Mouse (Mus musculus) lung, adult 2 months (tissue): ENCODE measurements around the gene Trp53i11. TPM values are rescaled to one million over a fixed set of nuclear protein-coding genes. Genes with fewer than 3 reads are reported as not detected.

Source experiments
- DNase-seq: peaks from one replicate; pipeline ENCODE4 v3.0.0; 2022
- H3K4me1 ChIP-seq: fragments of 200-500 bp; 2 replicates; pipeline ENCODE4 v1.6.1; 2011; ENCODE audit warnings: low read length; ENCODE audit not compliant: control insufficient read depth, insufficient read depth
- H3K4me3 ChIP-seq: fragments of 200-500 bp; replicated peaks from 2 replicates; pipeline ENCODE3; 2011; ENCODE audit warnings: low read depth, mild to moderate bottlenecking, control low read depth, low read length; ENCODE audit errors: extremely low read depth
- CTCF ChIP-seq: fragments of 200-500 bp; IDR thresholded peaks from 2 replicates; pipeline ENCODE4 v1.5.1; 2011; ENCODE audit warnings: mild to moderate bottlenecking, low read length, control low read depth; ENCODE audit not compliant: insufficient read depth
- POLR2A ChIP-seq: fragments of 200-500 bp; IDR thresholded peaks from 2 replicates; pipeline ENCODE4 v1.6.1; 2011; ENCODE audit warnings: low read depth, mild to moderate bottlenecking, control low read depth, low read length, borderline replicate concordance; ENCODE audit errors: extremely low read depth
- WGBS: fragments of 180-500 bp; shearing (Covaris S2); methylation state at CpG from one replicate; pipeline ENCODE4 v1.1.7; 2018; 5-methylcytosine and 5-hydroxymethylcytosine counted together
- polyA plus RNA-seq: library from polyadenylated mRNA; depleted of rRNA; stranded (reverse); fragments of >200 nt; gene quantifications from 2 replicates; pipeline ENCODE4 v1.2.3, GENCODE M21; 2012

Trp53i11 gene
- polyA plus RNA-seq, 1 experiment = 31.8 TPM

GRCm38 (mm10) chr2:93170156-93170844 is 17.0 kb upstream of the Trp53i11 start:
- no peak overlapping the region for H3K4me3 ChIP-seq
- H3K4me1 ChIP-seq = no peaks in the 10 kb centered on the region
- WGBS = 74% methylated on average over 19 of the region's 19 CpGs
- no peak for DNase-seq
- TF ChIP-seq POLR2A (no peak), CTCF (no peak)

DNA sequence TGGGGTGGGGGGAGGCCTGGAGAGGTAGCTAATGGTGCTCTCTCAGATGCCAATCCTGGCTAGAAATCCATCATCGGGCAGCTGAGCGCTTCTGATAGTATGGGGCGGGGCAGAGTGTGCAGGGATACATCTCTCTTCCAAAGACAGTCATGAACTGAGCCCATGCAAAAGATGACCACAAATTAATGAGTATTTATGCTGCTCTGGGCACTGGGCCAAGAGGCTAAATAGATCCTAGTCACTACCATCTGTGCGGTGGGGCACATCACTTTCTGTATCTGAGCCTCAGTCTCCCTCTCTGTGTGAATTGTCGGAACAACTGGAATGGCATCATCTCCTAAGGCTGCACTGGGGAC is 16.5 kb upstream of the Trp53i11 start:
- no peak overlapping the region for H3K4me3 ChIP-seq
- DNase-seq = no peak
- WGBS = 72% methylated on average over 5 of the region's 5 CpGs
- no peaks in the 10 kb centered on the region for H3K4me1 ChIP-seq
- TF ChIP-seq POLR2A = no peak
- no peak for TF ChIP-seq CTCF

- Histone ChIP-seq H3K4me3 (no peak overlapping the region), H3K4me1 (no peaks in the 10 kb centered on the region)
- 76% methylated on average over 6 of the region's 6 CpGs for WGBS
- no peak for TF ChIP-seq POLR2A
- TF ChIP-seq CTCF = no peak
- DNase-seq = no peak
Measured at GRCm38 (mm10) chr2:93171929-93172328, 15.4 kb upstream of the Trp53i11 start.

GRCm38 (mm10) chr2:93172460-93172859 is 14.9 kb upstream of the Trp53i11 start:
- no peak overlapping the region for H3K4me3 ChIP-seq
- H3K4me1 ChIP-seq = no peaks in the 10 kb centered on the region
- DNase-seq = no peak
- 59% methylated on average over 5 of the region's 5 CpGs for WGBS
- TF ChIP-seq POLR2A (no peak), CTCF (no peak)

GRCm38 (mm10) chr2:93174159-93174558 is 13.2 kb upstream of the Trp53i11 start:
- TF ChIP-seq POLR2A = no peak
- TF ChIP-seq CTCF = no peak
- Histone ChIP-seq H3K4me1 (no peaks in the 10 kb centered on the region), H3K4me3 (no peak overlapping the region)
- 52% methylated on average over 5 of the region's 5 CpGs for WGBS
- no peak for DNase-seq

DNA sequence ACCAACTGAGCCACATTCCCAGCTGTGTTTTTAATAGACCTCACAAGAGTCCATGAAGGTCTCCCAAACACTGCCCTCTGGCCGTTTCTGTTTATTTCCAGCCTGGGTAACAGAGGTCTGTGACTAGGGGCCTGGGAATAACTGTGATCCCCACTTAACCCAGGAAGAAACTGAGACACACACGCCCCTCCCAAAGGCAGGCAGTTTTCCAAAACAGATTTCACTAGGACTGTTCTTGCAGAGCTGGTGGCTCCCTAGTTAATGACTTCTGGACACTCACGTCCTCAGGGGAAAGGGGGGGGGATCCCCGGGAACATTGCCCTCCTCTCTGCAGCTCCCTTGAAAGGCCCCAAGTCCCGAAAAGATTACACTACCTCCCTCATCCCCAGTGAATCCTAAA is 12.1 kb upstream of the Trp53i11 start:
- WGBS = 43% methylated on average over 5 of the region's 5 CpGs
- H3K4me1 ChIP-seq = no peaks in the 10 kb centered on the region
- DNase-seq = no peak

DNA sequence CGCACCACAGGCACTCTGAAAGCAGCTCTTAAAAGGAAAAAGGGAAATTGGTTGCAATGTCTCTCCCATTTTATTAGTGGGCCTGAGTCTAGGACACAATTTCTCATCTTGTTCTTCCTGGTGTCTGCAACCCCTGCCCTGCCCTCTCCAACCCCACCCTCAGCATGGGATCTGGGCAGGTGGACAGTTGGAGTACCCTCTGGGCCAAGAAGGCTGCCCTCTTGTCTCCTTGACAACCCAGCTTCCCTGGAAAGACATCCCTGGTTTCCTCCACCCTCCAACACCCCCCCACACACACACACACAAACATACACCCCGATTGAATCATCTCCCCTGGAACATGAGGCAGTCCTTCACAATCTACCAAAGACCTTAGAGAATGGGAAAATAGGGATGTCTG is 11.6 kb upstream of the Trp53i11 start:
- H3K4me1 ChIP-seq = no peaks in the 10 kb centered on the region

More for the DNA sequence above, 12.1 kb upstream of the Trp53i11 start:
- TF ChIP-seq POLR2A (no peak), CTCF (no peak)
- no peak overlapping the region for H3K4me3 ChIP-seq

GRCm38 (mm10) chr2:93176193-93176798 is 11.1 kb upstream of the Trp53i11 start:
- TF ChIP-seq CTCF = no peak
- TF ChIP-seq POLR2A = no peak
- H3K4me3 ChIP-seq = no peak overlapping the region
- H3K4me1 ChIP-seq = no peaks in the 10 kb centered on the region
- 62% methylated on average over 4 of the region's 4 CpGs for WGBS
- DNase-seq = no peak

More for the DNA sequence above, 11.6 kb upstream of the Trp53i11 start:
- DNase-seq = no peak
- no peak overlapping the region for H3K4me3 ChIP-seq
- WGBS = 70% methylated on average over 2 of the region's 2 CpGs
- no peak for TF ChIP-seq CTCF
- no peak for TF ChIP-seq POLR2A

- Histone ChIP-seq H3K4me1 (no peaks in the 10 kb centered on the region), H3K4me3 (no peak overlapping the region)
- 27% methylated on average over 17 of the region's 17 CpGs for WGBS
- TF ChIP-seq POLR2A = no peak
- TF ChIP-seq CTCF = no peak
- no peak for DNase-seq
Measured at GRCm38 (mm10) chr2:93176871-93177667, 10.3 kb upstream of the Trp53i11 start.
